Mouse (Mus musculus): ENCODE results near the gene Ddx11. TPM values are rescaled to one million over a fixed set of nuclear protein-coding genes. Genes with fewer than 3 reads are reported as not detected.

Gene Ddx11
- 13.4 and 17.3 TPM in 2 replicates for total RNA-seq (2015)
- total RNA-seq (2017) = 18.4 and 23.3 TPM in 2 replicates

DNA sequence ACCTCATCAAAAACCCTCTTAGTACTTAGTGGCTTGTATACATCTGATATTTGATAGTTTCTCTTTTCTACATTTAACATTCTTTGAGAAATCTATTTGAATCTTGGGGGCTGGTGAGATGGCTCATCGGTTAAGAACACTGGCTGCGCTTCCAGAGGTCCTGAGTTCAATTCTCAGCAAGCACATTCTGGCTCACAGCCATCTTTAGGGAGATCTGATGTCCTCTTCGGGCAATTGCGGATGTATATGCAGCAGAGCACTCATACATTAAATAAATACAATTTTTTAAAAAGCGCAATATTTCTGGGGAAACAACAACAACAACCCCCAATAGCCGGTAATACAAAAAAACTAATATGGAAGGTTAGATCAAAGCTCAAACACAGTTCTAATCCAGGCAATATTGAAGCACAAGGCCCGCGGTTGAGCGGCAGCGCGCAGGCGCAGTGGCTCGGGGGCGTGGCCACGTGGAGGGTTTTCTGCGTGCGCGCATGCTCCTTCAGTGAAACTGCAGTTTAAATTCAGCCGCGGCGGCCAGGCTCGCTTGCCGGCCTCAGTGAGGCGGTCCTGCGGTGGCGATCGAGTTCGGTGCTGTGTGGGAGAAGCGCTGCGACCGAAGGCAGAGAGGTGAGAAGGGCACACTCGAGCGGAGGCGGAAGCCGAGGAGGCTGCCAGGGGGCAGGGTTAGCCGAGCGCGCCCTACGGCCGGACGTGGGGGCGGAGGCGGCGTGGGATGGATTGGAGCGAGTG lies at the start of gene Ddx11:
Gene Ddx11 (plus strand): TSS at position 455 of the 750 bp plus-strand sequence.
- ATAC-seq (replicated peaks; ENCODE audit: poor library complexity) = peak; percentile 84

DNA sequence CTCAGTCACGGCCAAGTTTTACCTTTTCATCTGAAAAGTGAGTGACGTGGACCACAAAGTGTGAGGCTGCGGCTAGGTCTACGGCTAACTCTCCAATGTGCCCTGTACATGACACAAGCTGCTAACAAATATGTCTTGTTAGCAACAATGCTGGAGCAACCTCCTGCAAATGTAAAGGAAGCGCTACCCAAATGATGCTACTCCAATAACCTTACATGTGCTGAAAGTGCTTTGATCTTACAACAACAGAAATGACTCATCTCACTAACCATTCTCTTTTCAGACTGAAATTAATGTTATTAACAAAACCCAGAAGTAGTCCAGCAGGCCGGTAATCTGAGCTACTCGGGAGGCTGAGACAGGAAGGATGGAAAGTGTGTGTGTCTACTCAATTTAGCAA lies 49.3 kb upstream of the Ddx11 start:
- no peak for ATAC-seq (replicated peaks; ENCODE audit: poor library complexity)

DNA sequence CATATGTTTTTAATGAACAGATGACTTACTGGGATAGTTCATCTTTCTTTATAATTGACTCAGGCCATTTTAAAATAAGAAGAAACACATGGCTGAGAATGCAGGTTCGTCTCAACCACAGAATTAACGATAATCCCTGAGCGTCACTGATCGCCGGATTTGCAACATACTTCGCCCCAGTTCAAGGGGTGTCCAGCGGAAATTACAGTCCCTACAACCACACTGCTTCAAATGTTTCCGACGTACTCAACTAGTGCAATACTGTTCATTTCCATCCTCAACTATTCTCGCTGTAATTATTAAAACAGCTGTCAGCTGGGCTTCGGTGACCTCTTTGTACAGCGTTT lies 47.5 kb upstream of the Ddx11 start:
- peak; percentile 33 for ATAC-seq (replicated peaks; ENCODE audit: poor library complexity)

DNA sequence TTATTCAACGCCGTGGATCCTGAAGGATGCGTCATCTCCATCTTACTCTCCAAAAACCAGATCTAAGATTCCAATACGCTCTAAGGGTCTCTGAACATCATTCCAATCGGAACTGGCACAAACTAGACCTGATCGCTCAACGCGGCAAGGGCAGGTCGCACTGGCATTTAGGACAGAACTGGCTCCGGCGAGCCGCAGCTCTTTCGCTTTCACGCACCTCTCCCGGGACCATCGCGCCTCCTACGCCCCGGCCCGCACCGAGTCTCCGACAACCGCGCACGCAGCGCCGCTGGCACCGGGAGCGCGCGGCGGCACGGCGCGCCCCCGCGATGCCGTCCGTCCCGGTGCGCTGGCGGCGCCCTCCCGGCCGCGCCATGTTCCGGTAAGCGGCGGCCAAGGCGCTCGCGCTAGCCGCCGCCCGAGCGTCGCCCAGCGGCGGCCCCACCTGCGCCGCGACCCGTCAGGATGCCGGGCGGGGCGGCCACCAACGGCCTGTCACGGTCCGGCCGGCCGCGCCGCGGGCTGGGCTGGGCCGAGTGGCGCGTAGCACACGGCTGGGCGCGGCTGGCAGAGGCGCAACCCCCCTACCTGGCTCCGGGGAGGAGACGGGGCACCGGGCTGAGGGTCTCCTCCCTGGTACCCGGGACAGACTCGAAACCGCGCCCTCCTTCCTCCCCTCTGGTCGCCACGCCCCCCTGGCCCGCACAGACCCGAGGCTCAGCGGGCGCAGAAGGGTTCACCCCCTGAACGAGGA lies 47.0 kb upstream of the Ddx11 start:
- ATAC-seq (replicated peaks; ENCODE audit: poor library complexity) = peak; percentile 47

DNA sequence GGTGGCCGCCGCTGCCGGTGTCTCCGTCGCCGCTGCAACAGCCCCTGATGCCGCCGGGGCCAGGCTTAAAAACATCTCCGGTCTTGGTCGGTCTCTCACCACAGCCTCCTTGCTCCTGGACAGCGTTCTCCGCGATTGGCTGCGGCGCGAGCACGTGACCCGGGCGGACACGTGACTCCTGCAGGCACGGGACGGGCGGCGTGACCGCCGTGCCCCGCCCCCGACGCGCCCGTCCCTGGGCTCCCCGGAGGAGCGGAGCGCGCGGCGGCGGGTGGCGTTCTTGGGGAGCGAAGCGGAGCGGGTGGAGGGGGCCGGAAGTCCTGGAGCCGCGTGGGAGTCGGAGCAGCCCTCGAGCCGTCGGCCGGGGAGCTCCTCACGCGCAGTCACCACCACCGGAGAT lies 46.4 kb upstream of the Ddx11 start, which contains the start of gene Ankrd12:
Gene Ankrd12 (minus strand): TSS at position 156 of the 400 bp plus-strand sequence.
- peak; percentile 70 for ATAC-seq (replicated peaks; ENCODE audit: poor library complexity)

DNA sequence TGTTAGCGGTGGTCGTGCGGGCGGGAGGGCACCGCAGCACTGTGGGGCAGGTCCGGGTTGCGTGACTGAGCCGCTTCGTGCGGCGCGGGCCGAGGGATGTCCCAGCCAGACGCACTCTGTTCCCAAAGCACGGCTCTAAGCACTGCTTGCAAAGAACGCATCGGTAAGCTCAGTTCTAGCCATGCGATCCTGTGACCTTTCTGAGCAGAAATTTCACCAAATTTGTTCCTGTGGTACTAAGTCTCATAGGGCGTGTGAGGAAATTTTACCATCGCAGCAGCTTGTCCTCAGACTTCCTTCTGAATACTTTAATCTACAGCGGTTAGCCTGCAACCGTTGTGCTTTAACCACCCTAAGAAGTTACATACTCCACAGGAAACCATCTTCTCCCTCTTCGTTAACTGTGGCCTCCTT lies 45.9 kb upstream of the Ddx11 start:
- peak; percentile 15 for ATAC-seq (replicated peaks; ENCODE audit: poor library complexity)

DNA sequence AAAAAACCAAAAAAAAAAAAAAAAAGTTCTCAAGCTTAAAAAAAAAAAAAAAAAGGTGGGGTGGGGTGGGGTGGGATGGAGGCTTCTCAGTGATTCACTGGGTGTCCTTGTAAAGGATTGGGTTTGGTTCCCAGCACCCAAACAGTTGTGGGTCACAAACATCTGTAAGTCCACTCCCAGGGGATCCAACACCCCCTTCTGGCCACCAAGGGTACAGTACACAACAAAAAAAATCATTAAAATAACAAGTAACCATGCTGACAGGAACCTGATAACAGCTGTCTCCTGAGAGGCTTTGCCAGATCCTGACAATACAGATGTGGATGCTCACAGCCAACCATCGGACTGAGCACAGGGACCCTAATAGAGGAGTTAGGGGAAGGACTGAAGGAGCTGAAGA lies 38.8 kb upstream of the Ddx11 start:
- peak; percentile 63; the same call in 1 of the 2 replicates for ATAC-seq (replicated peaks; ENCODE audit: poor library complexity)

DNA sequence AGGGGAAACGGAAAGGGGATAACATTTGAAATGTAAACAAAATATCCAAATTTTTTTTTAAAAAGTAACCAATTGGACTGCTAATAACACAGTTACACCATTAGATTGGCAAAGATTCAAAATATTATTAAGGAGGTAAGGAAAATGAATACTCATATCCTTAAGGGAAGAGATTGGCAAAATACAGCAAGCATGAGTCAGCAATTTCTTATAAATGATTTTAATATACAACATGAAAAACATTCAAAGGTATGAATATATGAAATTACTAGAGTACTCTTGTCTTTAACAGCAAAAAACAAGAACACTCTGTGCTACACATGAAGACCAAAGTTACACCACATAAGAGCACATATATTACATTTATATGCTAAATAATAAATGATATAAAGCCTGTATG lies 38.3 kb upstream of the Ddx11 start:
- no peak for ATAC-seq (replicated peaks; ENCODE audit: poor library complexity)

DNA sequence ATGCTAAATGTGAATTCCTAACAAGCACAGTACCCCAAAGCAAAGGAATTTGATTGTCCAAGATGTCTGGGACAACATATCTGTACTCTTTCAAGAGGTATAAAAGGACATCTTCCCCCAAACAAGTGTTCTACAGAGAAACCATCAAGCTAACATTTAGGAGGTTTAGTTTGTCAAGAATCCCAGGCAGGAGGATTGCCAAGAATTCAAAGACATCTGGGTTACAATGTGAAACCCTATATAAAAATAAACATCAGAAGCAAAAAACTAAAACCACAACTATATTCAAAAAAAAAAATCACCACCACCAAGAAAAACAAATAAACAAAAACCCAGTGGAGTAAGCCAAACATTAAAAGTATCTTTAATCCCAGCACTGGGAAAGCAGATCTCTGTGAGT lies 33.1 kb upstream of the Ddx11 start:
- ATAC-seq (replicated peaks; ENCODE audit: poor library complexity) = no peak

DNA sequence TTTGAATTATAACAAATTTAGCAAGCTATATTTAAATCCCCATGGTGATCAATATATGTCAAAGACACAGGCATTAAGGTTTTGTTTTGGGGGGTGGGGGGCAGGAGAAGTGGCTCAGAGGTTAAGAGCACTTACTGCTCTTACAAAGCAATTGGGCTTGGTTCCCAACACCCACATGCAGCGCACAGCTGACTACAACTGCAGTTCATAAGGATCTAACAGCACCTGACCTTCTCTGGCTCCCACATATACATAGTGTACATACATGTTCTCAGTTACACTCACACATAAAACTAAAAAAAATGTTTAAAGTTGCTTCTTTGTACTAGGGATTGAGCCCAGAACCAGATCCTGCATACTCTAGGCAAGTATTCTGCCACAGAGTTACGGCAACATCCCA lies 31.9 kb upstream of the Ddx11 start:
- no peak for ATAC-seq (replicated peaks; ENCODE audit: poor library complexity)

DNA sequence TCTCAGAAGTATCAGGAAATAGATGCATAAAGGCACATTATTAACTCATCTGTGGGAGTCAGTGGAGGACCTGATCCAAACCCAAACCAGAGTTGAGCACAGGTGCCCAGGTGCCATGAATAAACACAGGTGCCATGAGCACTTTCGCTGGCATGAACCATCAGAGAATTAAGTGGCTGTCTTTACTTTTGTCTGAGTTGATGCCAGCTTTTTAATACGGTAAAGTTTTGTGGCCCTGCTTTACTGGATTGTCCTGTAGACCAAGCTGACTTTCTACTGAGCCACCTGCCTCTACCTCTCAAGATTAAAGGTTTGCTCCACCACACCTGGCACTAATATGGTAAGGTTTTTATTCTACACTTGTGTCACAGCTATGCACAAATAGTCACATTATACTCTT lies 31.3 kb upstream of the Ddx11 start:
- ATAC-seq (replicated peaks; ENCODE audit: poor library complexity) = no peak

DNA sequence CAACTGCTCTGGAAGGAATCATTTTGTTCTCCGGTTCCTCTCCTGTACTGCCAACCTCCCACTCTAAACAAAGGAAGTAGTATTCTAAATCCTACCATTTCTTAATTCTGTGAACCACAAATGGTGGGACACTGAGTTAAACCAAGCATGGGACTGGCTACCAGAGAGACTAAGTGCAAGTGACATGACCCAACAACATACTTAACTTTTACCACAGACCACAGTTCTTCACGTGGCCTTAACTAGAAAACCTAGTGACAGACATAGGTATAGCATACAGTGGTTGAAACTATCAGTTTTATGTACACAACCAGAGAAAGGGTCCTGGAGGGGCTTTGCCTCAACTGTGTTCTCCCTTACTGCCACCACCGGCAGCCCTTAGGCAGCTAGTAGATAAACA lies 30.7 kb upstream of the Ddx11 start:
- peak; percentile 75 for ATAC-seq (replicated peaks; ENCODE audit: poor library complexity)

DNA sequence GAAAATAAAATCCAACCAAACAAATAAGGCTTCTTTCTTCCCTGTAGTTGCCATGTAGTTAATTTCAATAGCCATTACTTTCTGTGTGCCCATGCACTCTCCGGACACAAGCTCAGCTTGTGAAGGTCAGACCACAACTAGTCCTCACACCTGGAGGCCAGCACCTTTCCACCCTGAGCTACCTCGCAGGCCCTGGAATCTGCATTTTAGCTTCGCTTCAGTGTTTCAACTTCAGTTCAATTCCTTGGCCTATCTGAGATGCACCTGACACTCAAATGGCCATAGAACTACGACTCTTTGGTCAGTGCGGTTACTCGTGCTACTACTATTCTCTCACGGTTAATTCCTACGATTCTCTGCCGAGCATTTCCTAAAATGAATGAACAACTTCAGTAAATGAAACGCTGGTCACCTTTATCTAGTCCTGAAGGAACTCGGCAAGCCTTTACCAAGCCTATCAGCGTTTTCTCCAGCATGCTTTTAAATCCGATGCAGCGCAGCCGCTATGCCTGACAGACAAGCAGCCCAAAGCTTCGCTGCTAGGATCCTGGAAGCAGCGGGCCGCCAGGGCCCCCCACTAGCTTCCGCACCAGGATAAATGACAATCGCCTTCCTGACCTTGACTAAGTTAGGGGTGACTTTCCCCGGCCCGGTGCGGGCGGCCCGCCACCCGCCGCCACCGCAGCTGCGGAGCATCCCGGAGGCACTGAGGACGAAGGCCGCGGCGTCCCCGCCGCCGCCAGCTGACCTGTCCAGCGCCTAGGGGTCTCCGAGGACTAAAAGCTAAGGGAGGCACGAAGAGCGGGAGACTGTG lies 22.5 kb upstream of the Ddx11 start:
- peak; percentile 20 for ATAC-seq (replicated peaks; ENCODE audit: poor library complexity)

DNA sequence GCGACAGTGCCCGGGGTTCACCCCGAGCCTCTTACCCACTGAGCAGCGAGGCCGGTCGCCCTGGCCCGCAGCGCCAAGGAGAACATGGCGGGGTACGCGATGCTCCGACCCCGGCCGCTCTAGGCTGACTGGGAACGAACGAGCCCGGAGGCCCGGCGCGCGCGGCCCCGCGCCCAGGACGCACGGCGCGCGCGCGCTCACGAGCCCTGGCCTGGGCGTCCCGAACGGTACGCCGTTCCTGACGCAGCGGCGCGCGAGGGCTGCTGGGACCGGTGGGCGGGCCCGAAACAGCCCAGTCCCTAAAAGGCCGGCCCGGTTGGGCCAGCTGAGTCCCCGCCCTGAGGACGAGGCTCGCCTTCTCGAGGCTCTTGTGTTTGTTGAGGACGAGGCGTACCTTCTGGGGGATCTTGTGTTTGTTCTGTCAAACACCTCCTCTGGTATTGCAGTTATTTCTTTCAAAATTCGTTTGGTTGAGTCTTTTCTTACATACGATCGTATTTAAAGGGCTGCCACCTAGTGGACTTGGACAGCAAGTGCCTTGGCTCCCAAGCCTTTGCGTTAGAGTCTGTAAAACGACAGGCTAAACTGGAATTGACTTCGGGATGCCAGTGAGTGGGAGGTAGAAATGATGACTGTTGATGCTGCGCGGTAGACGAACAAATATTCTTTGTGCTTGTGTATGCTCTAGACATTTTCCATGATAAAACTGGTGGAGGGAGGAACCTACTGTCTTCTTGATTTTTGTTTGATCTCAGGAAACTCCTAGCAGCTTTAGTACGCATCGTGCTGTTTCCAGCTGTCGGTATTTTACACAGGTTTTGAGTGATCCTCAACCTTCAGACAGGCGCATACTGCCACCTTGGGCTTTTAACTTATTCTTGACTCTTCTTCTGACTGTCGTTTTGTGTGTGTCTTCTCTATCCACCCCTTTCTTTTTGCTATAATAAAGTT lies 21.7 kb upstream of the Ddx11 start, which contains the start of gene Ndufv2:
Gene Ndufv2 (minus strand): TSS at position 180 of the 951 bp plus-strand sequence.
- ATAC-seq (replicated peaks; ENCODE audit: poor library complexity) = peak; percentile 91

DNA sequence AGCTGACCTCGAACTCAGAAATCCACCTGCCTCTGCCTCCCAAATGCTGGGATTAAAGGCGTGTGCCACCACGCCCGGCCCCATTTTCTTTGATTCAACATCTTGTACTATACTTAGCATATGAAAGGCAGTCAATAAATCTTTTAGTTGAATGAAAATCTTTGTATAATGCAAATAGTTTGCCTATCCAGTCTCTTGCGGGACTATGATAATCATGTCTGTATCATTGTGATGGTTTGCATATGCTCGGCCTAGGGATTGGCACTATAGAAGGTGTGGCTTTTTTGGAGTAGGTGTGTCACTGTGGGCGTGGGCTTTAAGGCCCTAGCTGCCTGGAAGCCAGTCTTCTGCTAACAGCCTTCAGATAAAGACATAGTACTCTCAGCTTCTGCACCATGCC lies 19.2 kb upstream of the Ddx11 start:
- no peak for ATAC-seq (replicated peaks; ENCODE audit: poor library complexity)

DNA sequence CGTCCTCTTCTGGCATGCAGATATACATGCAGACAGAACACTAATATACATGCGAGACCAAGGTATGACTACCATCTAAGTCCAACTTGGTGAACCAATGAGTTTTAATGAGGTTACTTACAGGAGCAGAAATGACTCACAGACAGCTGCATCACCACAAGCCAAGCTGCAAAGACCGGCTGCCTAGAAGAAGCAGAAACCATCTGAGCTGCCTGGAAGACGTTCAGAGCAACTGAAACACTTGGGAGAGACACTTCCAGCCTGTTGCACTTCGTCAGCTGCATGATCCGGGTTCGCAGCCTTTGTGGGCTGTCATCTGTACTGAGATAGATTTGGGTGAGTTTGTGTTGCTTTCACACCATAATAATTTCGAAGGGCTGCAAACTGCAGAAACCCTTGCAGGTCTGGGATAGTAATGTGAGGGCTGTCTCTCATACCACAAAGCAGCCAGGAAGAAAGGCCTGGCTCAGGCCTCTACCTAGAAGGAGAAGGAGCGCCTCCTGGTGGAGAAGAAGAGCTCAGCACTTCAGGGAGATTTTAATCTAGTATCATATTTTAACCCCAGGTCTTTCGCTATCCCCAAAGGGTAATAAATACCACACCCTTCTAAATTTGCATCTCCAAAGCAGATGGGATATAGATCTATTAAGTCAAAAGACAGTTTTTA lies 16.6 kb upstream of the Ddx11 start:
- ATAC-seq (replicated peaks; ENCODE audit: poor library complexity) = peak; percentile 53

DNA sequence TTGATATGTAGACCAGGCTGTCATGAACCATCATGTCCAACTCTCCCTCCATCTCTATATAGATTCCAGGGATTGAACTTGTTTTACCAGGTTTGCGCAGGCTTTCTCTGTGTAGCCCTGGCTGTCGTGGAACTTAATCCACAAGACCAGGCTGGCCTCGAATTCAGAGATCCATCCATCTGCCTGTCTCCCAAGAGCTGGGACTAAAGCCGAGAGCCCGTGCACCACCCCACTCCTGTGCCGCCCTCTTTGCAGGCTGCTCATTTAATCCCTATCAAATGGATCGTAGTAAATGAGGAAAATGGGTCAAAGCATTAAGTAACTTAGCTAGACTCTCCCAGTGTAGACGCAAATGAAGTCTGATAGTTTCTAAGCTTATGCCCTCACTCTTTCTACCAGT lies 15.9 kb upstream of the Ddx11 start:
- ATAC-seq (replicated peaks; ENCODE audit: poor library complexity) = no peak

DNA sequence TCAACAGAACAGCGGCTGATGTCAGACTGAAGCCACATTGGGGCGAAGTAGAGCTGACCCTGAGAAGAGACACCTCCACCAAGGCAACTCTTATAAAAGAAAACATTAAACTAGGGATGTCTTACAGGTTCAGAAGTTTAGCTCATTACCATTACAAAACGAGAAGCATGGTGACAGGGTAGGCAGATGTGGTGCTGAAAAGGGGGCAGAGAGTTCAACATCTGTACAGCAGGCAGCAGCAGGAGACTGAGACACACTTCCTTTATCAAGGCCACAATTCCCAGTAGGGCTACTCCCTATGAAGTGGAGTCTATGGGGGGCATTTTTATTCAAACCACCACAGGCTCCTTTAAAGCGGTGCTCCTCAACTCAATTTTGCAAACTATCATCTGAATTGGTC lies 15.1 kb upstream of the Ddx11 start:
- ATAC-seq (replicated peaks; ENCODE audit: poor library complexity) = no peak

DNA sequence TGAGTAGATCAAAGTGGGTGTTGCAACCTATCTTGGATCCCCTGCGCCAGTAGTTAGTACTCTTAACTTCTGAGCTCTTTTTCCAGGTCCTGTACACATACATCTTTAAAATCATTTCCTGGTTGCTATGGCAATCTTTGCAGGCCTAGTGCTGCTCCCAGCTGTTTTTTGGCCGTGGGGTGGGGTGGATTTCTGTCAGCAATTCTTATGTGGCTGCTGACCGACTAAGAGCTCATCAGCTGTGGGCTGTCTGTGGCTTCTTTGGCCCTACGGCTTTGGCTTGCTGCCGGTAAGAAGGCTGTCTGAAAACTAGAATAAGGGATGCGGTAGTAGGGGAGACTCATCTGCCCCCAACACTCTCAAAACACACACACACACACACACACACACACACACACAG lies 12.6 kb upstream of the Ddx11 start:
- ATAC-seq (replicated peaks; ENCODE audit: poor library complexity) = peak; percentile 7

Measured in megakaryocyte progenitor cell, adult 5-6 weeks (primary cell).